Mouse (Mus musculus) kidney, postnatal 4 days (tissue): ENCODE measurements around the gene Arhgef25.

Experiments used
- DNase-seq, 2 experiments: peaks; one replicate each; pipeline ENCODE4 v3.0.0; 2021; ENCODE audit warnings: mixed read lengths in 2 of 2

Gene Arhgef25

DNA sequence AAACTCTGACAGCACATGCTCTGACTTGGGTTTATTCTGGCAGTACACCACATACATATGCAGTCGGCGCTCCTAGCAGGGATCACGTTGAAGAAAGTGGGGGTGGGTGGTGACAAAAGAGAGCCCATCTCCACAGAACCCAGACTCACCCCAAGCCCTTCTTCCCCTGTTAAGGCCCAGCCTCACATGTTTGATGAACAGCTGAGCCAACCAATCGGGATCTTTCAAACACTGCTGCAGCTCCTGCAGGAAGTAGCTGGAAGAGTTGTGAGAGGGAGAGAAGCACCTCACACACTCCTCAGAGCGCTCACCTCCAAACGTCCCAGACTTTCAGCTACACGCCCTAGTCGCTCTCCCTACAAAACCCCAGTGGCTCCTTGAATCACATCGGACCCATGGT is 4.8 kb downstream of the Arhgef25 start:
- DNase-seq: peak in 1 of 2 experiments; percentile 44

DNA sequence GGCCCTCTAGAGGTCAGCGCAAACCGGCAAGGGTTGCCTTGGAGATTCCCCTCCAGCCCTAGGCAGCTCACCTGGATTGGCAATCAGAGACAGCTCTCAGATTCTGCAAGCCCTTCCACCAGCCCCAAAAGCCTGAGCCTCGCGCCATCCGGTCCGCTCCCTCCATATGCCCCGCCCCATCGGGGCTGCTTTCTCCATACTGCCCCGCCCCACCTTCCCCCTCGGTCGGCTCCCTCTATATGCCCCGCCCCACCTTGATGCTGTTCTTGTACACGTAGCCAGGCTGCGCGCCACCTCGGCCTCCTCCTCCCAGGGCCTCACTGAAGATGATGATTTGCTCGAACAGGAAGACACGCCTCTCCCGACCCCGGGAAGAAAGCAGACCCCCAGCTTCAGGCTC is 6.1 kb downstream of the Arhgef25 start:
- no peak for DNase-seq

DNA sequence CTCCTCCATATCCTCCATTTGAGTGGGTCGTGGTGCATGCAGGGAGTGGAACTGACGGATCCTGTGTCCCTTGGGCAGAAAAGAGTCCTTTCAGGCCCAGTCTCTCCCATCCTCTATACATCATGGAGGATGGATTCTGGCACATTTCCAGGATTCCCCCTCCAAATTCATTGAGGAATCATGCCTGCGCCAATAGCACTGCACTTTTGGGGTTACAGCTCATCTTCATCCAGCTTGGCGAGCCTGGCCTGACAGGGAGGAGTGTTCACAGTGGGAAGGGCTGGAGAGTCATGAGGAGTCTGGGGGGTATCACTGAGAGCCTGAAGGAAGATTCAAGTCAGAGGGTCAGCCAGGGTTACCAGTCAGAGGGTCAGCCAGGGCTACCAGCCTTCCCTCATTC is 7.3 kb downstream of the Arhgef25 start:
- DNase-seq: no peak

DNA sequence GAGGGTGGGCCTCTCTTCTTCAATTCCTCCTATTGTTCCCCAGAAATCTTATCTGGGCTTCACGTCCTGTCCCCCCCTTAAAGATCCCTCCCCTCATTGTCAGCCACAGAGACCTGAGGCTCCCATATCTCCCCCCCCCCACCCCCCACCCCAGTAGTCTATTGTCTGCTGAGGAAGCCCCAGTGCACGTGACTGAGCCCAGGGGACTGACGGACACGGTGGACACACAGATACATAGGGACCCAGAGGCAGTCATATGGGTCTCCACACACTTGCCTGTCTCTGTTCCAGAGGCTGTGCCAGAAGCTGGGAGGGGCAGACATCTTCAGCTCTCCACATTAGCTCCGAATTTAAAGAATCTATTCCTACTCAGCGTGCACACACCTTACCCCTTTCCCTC is 8.3 kb downstream of the Arhgef25 start:
- no peak for DNase-seq

DNA sequence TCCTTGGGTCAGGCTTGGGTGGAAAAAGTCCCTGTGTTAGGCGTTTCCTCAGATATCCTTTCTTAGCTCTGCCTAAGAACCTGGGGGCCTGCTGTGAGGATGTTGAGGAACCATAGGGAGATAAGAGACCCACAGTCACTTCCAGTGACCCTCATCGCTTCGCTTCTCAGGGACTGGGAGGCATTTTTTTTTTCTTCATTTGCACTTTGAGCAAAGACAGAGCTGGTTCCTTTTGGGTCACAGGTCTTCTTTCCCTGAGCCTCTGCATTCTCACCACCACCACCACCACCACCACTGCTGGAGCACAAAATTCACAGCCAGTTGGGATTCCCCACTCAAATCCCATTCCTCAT is 9.2 kb downstream of the Arhgef25 start:
- DNase-seq: no peak

DNA sequence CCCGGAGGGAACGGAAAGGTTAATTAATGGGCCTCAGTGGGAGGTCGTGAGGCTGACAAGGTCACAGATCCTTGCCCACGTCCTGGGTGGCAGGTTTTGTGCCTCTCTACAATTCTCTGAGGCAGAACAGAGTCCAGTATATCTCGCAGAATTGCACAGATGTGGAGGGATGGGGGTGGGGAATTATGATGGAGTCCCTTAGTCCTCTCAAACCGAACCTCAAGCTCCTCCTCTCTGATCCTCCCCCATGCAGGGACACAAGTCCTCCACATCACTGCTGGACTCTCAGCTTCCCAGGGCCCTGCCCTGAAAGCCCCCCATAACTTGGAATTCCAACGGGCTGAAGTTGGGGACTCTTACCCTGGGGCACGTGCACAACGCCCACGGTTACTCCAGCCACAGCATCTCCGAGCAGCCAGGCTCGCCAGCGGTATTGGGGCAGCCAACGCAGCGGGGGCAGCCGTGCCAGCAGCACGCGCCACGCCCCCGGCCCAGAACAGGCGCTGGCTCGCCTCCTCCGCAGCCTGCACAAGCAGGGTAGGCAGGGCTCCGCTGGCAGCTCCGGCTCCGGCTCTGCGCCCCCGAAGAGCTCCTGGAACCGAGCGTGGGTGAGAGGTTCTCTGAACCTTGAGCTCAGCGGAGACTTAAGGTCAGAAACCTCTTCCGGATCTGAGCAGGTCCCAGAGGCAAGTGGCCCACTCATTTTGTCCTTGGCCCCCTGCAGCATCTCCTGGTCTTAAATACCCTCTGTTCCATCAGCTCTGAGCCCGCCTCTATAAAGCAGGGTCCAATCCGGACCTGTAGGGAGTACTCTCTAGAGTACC is 9.8 kb downstream of the Arhgef25 start, which contains the start of gene Slc26a10:
Gene Slc26a10, minus strand, starts transcription at position 775 of the 824 bp plus-strand sequence.
- DNase-seq: peak; percentile 47 to 70

DNA sequence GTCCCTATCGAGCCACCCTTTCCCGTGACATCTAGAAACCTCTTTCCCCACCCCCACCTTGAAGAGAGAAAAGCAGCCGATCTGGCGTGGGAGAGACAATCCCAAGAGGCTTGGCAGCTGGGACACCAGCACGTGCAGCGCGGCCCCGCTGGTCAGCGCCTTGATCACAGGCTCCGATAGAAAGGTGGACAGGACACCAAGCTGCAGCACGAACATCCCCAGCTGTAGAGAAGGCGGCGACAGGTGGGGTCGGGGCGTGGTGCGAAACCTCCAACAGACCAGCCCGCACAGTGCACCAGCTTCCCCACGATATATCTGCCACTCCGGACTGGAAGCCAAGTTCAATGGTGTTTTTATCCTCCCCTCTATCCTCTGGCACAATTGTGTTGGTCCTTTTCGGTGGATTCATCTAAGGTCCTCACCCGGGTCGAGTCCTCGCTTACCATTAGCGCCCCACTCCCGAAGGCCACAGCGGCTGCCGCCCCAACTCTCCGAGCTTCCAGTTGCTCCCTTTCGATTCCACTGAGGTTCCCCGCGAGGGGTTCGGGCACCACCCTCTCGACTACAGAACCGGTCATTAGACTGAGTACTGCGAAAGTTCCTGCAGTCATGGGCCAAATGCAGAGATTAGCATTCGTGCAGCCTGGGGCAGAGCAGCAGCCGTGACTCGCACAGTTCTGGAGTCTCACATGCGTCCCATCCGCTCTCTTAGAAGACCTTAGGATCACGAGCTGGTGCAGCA is 11.4 kb downstream of the Arhgef25 start:
- peak in 1 of 2 experiments; percentile 42 for DNase-seq

DNA sequence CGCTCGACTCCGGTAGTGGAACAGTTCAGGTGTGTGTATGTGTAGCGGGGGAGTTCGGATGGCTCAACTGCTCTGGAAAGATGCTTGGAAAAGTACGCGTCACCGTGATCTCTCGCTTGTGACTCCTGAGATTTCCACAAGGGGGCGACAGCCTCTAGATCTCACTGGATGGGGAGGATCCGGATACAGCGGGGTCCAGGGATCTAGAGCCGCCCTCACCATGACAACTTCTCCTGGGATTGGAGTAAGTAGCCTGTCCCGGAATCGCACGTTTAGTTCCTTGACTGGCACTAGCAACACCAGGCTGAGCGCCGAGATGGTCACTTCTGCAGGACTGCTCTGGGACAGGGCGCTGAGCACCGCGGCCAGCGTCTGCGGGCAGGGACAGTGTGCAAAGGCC is 12.2 kb downstream of the Arhgef25 start:
- peak; percentile 86 to 88 for DNase-seq

DNA sequence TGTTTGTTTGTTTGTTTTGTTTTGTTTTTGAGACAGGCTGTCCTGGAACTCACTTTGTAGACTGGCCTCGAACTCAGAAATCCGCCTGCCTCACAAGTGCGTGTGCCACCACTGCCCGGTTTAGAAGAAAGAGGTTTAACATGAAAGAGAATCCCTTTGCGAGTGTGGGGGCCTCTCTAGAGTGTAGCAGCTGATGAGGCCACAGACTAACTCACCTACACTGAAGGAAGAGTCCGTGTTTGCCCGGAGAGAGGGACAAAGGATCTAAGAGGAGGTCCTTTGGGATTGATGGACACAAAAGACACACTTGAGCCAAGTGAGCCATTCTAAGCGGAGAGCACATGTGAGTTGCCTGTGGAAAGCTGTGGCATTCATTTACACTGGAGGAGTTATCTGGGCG is 12.6 kb downstream of the Arhgef25 start:
- no peak for DNase-seq

DNA sequence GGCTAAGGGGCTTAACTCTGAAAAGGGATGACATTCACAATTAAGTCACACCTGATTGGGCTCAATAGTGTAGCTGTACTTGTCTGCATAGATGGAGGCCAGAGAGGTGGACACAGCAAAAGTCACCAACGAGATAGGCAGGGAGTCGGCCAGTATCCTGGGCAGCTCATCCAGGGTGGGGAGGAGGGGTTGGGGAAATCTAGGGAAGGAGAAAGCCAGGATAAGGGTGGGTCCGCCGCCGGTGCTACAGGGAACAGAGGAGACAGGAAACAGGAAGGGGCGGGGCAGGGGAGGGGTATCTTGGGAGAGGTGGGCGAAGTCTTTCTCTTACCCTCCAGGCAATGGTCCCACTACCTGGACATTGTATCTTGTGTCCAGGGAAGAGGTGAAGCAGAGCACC is 13.1 kb downstream of the Arhgef25 start:
- DNase-seq: no peak

DNA sequence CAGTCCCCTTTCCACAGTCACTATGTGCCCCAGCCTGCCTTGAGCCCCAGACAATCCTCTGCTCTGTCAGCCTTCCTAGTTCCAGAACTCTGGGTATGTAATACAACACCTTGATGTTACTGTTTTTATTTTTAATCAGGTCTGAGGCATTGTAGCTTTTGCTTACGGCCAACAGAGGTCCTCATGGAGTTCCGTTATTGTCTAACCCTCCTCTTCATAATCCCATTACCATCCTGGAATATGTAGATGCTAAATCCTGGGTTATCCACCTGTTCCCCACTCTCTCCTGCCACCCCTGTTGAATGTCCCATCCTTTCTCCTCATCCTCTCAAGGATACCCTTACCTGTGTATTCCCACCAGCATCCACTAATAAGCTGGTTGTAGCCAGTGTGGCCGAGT is 13.7 kb downstream of the Arhgef25 start:
- no peak for DNase-seq

DNA sequence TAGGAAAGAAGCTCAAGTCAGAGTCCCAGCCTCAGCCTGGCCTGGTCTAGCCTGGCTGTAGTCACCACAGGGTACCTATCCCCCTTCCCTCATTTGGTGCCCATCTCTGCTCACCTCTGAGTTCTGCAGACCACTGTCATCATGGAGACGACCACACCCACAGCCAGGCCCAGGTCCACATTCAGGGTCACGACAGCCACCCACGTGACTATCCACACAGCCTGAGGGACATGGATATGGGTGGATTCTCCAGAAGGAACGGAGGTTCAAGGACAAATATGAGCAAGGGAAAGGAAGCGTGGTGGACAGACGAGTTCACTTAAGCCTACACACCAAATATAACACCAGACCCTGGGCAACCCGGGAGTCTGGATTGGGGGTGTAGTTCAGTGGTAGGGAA is 15.7 kb downstream of the Arhgef25 start:
- DNase-seq: no peak

DNA sequence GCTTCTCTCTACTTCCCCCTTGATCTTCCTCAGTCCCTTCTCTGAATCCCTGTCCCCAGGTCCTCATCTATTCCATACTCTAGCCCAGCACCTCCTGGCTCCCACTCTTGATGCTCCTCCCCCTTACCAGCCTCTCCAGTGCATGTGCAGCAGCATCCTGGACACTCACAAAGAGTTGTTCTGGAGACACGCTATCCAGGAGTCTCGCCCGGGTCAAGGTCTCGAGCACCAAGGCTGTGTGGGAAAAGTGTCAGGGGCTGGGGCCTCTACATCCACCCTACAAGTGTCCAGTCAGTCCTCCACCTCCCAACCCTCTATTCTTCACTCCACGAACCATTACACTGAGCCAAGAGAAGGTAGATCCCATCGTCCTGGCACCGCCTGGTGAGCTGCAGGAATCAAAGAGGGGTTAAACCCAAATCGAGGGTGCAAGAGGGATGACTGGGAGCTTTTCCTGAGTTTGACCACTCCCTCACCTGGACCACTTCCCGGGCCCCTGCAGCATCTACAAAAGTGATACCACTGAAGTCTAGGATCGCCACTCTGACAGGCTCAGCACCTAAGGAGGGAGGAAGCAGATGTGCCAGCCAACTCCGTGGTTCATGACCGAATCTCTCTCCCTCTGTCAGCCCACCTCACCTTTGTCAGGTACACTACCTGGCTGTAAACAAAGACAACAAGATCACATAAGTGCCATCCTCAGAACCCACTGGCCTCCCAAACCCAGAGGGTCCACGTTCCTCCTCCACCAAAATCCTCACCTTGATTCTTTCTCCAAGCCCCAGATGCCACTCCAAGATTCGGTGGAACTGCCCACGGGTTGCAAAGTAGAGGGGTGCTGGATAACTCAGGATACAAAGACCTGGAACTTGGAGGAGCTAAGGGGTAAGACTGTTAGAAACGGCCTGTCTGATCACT is 16.5 kb downstream of the Arhgef25 start:
- no peak for DNase-seq

DNA sequence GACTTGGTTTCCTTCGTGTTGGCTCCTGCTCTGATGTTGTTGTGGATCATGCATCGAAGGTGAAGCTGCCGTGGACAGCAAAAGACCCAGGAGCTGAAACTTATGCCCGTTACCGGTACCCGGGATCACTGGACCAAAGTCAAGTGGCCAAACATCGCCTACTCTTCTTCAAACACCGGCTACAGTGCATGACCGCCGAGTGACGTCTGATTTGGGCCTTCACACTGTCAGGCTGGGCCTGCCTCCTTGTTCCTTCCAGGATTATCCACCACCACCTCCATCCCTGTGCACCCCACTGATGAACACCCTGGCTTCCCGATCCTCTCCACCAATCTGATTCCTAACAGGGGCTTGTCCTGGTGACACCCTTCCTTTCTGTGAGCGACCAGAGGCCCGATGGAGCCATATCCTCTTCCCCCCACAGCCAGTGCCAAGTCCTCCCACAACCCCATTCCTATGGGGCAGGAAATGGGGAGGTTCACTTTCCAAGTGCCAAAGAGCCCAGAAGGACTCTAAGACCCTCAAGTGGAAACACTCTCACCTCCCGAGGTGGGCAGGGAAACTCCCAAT is 18.2 kb downstream of the Arhgef25 start:
- DNase-seq: no peak

DNA sequence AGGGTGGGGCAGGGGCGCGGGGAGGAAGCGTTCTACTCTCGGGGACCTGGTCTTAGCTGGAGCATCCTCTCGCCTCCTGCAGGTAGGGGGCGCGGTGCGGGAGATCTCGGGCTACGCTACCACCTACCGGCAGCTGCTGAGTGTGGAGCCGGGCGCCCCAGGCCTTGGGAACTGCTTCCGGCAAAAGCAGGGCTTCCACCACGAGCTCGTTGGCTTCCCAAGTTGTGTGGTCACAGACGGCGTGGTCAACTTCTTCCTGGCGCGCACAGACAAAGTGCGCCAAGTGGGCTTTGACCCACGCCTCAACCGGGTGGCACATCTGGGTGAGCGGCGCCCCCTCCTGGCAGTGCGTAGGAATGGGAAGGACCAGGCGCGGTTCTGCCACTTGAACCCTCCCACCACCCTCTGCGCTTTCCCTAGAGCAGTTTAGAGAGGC is 19.0 kb downstream of the Arhgef25 start:
- DNase-seq: peak; percentile 87 to 90

DNA sequence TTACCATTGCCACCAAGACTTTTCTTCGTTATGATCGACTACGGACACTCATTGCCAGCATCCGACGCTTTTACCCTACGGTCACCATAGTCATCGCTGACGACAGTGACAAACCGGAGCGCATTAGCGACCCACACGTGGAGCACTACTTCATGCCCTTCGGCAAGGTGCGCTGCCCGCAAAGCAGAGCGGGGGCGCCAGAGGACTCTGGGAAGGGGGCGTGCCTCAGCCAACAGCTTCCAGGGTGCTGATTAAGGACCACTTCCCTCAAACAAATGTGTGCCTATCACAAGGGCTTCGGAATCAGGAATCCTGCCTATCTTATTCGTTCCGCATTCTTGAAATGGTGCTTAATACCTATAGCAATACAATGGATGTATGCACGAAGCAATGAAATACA is 19.9 kb downstream of the Arhgef25 start:
- peak; percentile 56 to 65 for DNase-seq

DNA sequence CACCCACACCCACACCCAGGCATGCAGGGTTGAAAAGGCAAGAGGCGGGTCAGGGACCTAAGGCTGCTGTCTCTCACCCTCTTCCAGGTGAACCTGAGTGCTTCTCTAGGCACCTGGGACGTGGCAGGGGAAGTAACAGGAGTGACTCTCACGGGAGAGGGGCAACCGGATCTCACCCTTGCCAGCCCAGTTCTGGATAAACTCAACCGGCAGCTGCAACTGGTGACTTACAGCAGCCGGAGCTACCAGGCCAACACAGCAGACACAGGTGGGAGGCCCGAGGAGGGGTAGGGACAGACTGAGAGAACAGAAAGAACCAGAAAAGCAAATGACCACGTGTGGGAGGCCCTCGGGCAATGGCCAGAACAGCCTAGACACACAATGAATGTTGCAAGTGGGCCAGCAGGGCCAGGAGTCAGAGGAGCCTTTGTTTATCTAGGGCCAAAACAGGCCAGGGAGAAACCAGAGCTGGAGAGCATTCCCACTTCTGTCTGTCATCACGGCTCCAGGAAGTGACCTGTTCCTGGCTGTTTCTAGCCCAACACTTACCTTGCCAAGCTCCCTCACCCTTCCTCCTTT is 22.2 kb downstream of the Arhgef25 start:
- DNase-seq: peak in 1 of 2 experiments; percentile 9

DNA sequence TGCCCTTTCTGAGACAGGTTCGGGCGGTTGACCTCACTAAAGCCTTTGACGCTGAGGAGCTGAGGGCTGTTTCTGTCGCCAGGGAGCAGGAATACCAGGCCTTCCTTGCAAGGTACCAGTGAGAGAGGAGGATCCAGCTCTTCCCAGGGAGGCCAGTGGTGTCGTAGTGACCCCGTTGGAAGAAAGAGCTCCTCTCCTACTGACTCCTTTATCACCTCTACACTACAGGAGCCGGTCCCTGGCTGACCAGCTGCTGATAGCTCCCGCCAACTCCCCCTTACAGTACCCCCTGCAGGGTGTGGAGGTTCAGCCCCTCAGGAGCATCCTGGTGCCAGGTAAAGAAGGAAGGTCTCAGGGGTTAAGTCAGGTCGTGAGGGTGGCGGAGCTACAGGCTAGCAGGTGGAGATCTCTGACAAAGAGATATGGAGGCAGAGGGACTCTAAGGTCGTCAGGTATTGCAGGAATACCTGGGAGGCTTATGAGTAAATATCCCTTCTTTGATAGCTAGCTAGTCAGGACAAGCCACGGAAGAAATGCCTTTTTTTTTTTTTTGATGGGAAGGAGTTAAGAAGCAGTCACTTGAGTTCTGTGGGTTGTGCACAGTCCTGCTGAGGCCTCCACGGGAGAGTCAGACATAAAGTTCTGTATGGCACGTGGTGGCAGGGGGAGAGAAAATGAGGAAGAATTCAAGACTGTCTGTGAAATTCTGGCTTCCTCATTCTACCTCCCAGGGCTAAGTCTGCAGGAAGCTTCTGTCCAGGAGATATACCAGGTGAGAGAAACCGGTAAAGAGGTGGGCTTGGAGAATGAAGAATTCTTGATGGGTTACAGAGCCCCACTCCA is 22.9 kb downstream of the Arhgef25 start:
- no peak for DNase-seq

DNA sequence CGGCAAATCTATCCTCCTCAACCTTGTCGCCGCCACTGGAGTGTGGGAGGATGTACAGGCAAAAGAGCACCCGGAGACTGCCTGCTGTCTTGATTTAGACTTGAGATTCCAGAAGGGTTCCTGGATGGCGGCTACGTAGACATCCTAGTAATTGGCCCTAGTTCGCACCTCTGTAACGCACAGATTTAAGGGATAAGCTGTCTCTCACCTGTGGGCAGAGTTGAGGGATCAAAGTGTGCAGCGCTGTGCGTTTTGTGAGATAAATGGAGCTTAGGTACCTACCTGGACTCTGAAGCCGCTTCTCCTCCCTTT is 23.5 kb downstream of the Arhgef25 start:
- no peak for DNase-seq

DNA sequence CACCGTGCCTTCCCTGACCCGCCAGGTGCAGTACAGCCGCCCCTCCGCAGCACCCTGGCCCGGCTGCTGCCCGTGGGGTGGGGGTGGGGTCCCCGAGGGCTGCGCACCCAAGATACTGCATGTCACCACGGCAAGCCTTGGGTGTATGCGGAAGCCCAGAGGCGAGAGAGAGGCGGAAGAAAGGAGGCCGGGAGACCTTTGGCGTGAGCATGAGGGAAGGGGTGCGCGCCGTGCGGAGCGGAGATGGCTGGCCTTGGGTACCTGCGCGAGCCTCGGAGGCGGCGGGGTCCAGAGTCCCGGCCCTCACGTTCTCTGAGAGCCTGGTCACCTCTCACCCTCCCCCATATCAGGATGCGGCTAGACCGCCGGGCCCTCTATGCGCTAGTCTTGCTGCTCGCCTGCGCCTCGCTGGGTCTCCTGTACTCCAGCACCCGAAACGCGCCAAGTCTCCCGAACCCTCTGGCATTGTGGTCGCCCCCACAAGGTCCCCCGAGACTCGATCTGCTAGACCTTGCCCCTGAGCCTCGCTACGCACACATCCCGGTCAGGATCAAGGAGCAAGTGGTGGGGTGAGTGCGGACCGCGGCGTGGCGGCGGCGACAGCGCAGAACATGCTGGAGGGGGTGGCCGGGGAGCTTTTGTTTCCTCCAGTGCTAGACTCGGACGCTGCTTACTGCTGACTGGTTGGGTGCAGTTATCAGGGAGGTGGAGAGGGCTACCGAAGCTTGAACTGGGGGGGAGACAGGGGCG is 24.1 kb downstream of the Arhgef25 start:
- DNase-seq: peak; percentile 56 to 70

DNA sequence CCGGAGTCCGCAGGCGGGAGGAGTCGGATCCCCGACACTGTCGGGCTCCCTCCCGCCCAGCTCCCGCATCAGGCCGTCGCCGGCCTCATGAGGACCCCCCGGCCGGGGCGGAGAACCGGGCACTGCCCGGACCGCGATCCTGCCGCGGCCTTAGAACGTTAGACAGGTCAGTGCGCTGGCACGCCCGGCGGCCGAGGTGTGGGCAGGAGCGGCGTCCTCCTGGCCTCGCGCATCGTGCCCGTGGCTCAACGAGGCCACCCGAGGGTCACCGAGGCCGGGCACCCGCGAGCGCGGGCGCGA is 24.6 kb downstream of the Arhgef25 start:
- no peak for DNase-seq
